Mouse (Mus musculus): ENCODE data around the gene Tnxb.

DNA sequence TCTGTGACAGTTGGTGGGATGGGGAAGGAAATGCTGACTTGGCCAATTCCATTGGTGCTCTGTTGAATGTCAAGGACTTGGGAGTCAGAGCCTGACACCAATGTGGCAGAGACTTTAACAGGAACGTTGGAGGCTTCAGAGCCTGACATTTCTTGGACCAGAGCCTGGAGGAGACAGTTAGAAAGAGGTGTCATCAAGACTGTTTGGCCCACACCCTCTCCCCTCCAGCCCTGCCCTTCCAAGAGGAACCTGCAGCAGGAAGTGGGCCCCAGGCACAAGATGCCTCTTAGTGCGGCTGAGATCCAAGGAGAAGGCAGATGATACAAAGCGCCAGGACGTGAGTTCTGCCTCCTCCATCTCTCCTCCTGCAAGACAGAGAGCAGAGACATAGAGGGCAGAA is 69.9 kb downstream of the Tnxb start:
- 0 out of 2 replicates have a peak, but pooled peaks have one; percentile 41 for TF ChIP-seq MAFK (IDR thresholded peaks at IDR 0.05; ENCODE audit: insufficient read depth, low read depth, low read length)
- TF ChIP-seq HCFC1 (IDR thresholded peaks at IDR 0.05; ENCODE audit: borderline replicate concordance, insufficient read depth, low read length): no peak
- TF ChIP-seq ZNF384 (IDR thresholded peaks at IDR 0.05; ENCODE audit: low read depth, low read length): no peak
- TF ChIP-seq CHD2 (IDR thresholded peaks at IDR 0.05; ENCODE audit: low read depth, low read length): no peak
- no peak for TF ChIP-seq ZC3H11A (IDR thresholded peaks at IDR 0.05; ENCODE audit: borderline replicate concordance, low read depth, low read length)
